Comparison of ENCODE assay signal across 17 mouse cellular contexts in the genomic region with DNA sequence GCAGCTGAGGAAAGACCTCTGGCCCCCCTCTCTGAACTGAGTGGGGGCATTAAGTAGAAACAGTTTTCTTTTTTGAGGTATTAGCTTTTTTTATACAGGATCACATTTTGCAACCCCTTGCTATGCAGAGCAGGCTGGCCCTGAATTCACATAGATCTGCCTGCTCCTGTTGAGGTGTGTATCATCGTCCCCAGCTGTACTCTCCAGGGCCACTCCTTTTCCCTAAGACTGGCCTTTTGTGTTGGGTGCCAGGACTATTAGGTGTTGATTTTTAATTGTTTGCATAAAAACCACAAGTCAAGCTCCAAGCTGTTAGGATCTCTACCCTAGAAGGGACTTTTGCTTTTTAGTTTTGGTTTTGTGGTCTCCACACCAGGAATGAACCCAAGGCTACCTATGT. TPM values are rescaled to one million over a fixed set of nuclear protein-coding genes. Genes with fewer than 3 reads are reported as not detected.
A peak's percentile ranks its signal among the peaks of the same experiment; 100 is the strongest.
DNase-seq lines count a peak whose midpoint lies in the region; ATAC-seq and TF ChIP-seq lines count a peak whose summit lies in the region.
"Had no signal": no experiment of that assay in that cellular context is flagged by ENCODE, and none has a peak within 500 bp of the region (broad histone marks: within the 10 kb centered on the region; RNA-seq: fewer than 3 reads in every experiment).

No protein-coding gene starts in this region.

- peaks cover 4% of the 10 kb centered on the region; the same call in 1 of the 2 replicates for H3K36me3 ChIP-seq in intestine, embryonic 15.5 days
- H3K36me3 ChIP-seq in intestine, embryonic 16.5 days (ENCODE audit: control insufficient read depth, insufficient read depth, low read length) = no peaks in the 10 kb centered on the region
- H3K36me3 ChIP-seq in ES-E14 (ENCODE audit: control insufficient read depth, insufficient read depth, low read length, poor library complexity, severe bottlenecking) = peaks cover 22% of the 10 kb centered on the region
- H3K36me3 ChIP-seq in embryonic facial prominence, embryonic 10.5 days (replicated peaks) = peaks cover 21% of the 10 kb centered on the region
- peaks cover 14% of the 10 kb centered on the region for H3K36me3 ChIP-seq in hindbrain, embryonic 13.5 days

- H3K9me3 ChIP-seq in intestine, embryonic 15.5 days = no peaks in the 10 kb centered on the region
- no peaks in the 10 kb centered on the region for H3K9me3 ChIP-seq in intestine, embryonic 16.5 days (ENCODE audit: control insufficient read depth, low read length)
- no peaks in the 10 kb centered on the region for H3K9me3 ChIP-seq in ES-E14 (ENCODE audit: control insufficient read depth, insufficient read depth, low read depth, low read length)
- no peaks in the 10 kb centered on the region for H3K9me3 ChIP-seq in embryonic facial prominence, embryonic 10.5 days
- H3K9me3 ChIP-seq in hindbrain, embryonic 13.5 days = no peaks in the 10 kb centered on the region
- H3K9me3 ChIP-seq: lung, embryonic 15.5 days; neural tube, embryonic 13.5 days had no signal

- H3K27me3 ChIP-seq in intestine, embryonic 15.5 days (replicated peaks) = no peaks in the 10 kb centered on the region
- no peaks in the 10 kb centered on the region for H3K27me3 ChIP-seq in intestine, embryonic 16.5 days (replicated peaks; ENCODE audit: control insufficient read depth, insufficient read depth, low read length)
- H3K27me3 ChIP-seq in embryonic facial prominence, embryonic 10.5 days (replicated peaks; ENCODE audit: low read depth, poor library complexity, severe bottlenecking) = no peaks in the 10 kb centered on the region
- no peaks in the 10 kb centered on the region for H3K27me3 ChIP-seq in hindbrain, embryonic 13.5 days
- H3K27me3 ChIP-seq: lung, embryonic 15.5 days; neural tube, embryonic 13.5 days had no signal

- no peak overlapping the region for H3K9ac ChIP-seq in intestine, embryonic 15.5 days
- no peak overlapping the region for H3K9ac ChIP-seq in intestine, embryonic 16.5 days (ENCODE audit: low read depth, low read length)
- H3K9ac ChIP-seq in ES-E14 (ENCODE audit: insufficient read depth, low read depth, low read length, poor library complexity, severe bottlenecking) = peak overlapping the region; percentile 83
- H3K9ac ChIP-seq in hindbrain, embryonic 13.5 days = no peak overlapping the region; the same call in 1 of the 2 replicates

- DNase-seq in ES-E14 (ENCODE audit: low read depth, low spot score) = no peak
- no peak for DNase-seq in embryonic facial prominence, embryonic 10.5 days (ENCODE audit: low spot score)
- peak; percentile 26 for DNase-seq in naive thymus-derived CD4-positive, alpha-beta T cell, adult 2 months (ENCODE audit: low read depth)
- DNase-seq in adrenal gland, postnatal 36 days = no peak
- DNase-seq: adrenal gland, adult 2 months; cerebellum, adult 8-10 months; heart, postnatal 14 days; kidney, adult 9 months; left cerebral cortex, postnatal 4 days; right cerebral cortex, postnatal 4 days had no signal

- no peak for ATAC-seq in intestine, embryonic 15.5 days
- no peak for ATAC-seq in intestine, embryonic 16.5 days
- no peak for ATAC-seq in hindbrain, embryonic 13.5 days (ENCODE audit: low FRiP score)

- in situ Hi-C loops in ES-E14 (cut with MboI; ENCODE audit: low sequenced_read_pairs in 2 of 2, unreplicated experiment in 2 of 2) = loop anchor here in 1 of 2 experiments (25.0 kb wide), 1 partner anchor 839 kb away; a partner anchor contains a TSS

- 0 out of 2 replicates have a peak overlapping the region, but pooled peaks have one; percentile 17 for H3K27ac ChIP-seq in intestine, embryonic 15.5 days
- no peak overlapping the region for H3K27ac ChIP-seq in intestine, embryonic 16.5 days (ENCODE audit: low read length)
- H3K27ac ChIP-seq in ES-E14 (ENCODE audit: insufficient read depth, low read depth, low read length, poor library complexity, severe bottlenecking) = peak overlapping the region; percentile 96
- peak overlapping the region; percentile 77; the same call in 1 of the 2 replicates for H3K27ac ChIP-seq in embryonic facial prominence, embryonic 10.5 days (replicated peaks)
- H3K27ac ChIP-seq in hindbrain, embryonic 13.5 days = no peak overlapping the region
- H3K27ac ChIP-seq: neural tube, embryonic 13.5 days had no signal

- no peak overlapping the region for H3K4me2 ChIP-seq in intestine, embryonic 15.5 days (replicated peaks)
- H3K4me2 ChIP-seq in intestine, embryonic 16.5 days (ENCODE audit: low read depth, low read length) = no peak overlapping the region
- H3K4me2 ChIP-seq in hindbrain, embryonic 13.5 days = no peak overlapping the region
- H3K4me2 ChIP-seq: neural tube, embryonic 13.5 days had no signal

- H3K4me3 ChIP-seq in intestine, embryonic 15.5 days (replicated peaks) = no peak overlapping the region
- H3K4me3 ChIP-seq in intestine, embryonic 16.5 days (ENCODE audit: low read length) = no peak overlapping the region
- H3K4me3 ChIP-seq in ES-E14 (ENCODE audit: insufficient read depth in 1 of 2, low read depth in 1 of 2, low read length in 2 of 2, poor library complexity in 1 of 2, severe bottlenecking in 1 of 2) = peak overlapping the region in 1 of 2 experiments; percentile 80; a peak in 1 of 4 replicates
- 0 out of 2 replicates have a peak overlapping the region, but pooled peaks have one; percentile 26 for H3K4me3 ChIP-seq in embryonic facial prominence, embryonic 10.5 days
- no peak overlapping the region for H3K4me3 ChIP-seq in hindbrain, embryonic 13.5 days
- H3K4me3 ChIP-seq: lung, embryonic 15.5 days; neural tube, embryonic 13.5 days had no signal

- 93% methylated on average over 1 of the region's 1 CpGs for WGBS in intestine, embryonic 15.5 days
- 84% methylated on average over 1 of the region's 1 CpGs for WGBS in intestine, embryonic 16.5 days
- 79% methylated on average over 1 of the region's 1 CpGs for WGBS in embryonic facial prominence, embryonic 10.5 days
- 76% methylated on average over 1 of the region's 1 CpGs for WGBS in hindbrain, embryonic 13.5 days

- H3K4me1 ChIP-seq in intestine, embryonic 15.5 days (replicated peaks) = peaks cover 10% of the 10 kb centered on the region; the same call in 1 of the 2 replicates
- H3K4me1 ChIP-seq in intestine, embryonic 16.5 days (ENCODE audit: control insufficient read depth, insufficient read depth, low read length) = peaks cover 17% of the 10 kb centered on the region
- H3K4me1 ChIP-seq in ES-E14 (ENCODE audit: control insufficient read depth in 2 of 2, insufficient read depth in 2 of 2, low read length in 2 of 2, poor library complexity in 1 of 2) = peaks cover 5 to 12% of the 10 kb centered on the region in 2 experiments; a peak in 3 of 4 replicates
- H3K4me1 ChIP-seq in embryonic facial prominence, embryonic 10.5 days = peaks cover 52% of the 10 kb centered on the region
- H3K4me1 ChIP-seq in hindbrain, embryonic 13.5 days (replicated peaks) = peaks cover 24% of the 10 kb centered on the region

TF ChIP-seq in ES-E14, 5 proteins besides CTCF, POLR2A, EP300 and RAD21:
- TF ChIP-seq CHD2 (IDR thresholded peaks at IDR 0.05; ENCODE audit: low read depth, low read length) (no peak), HCFC1 (IDR thresholded peaks at IDR 0.05; ENCODE audit: borderline replicate concordance, insufficient read depth, low read length) (no peak), ZNF384 (IDR thresholded peaks at IDR 0.05; ENCODE audit: low read depth, low read length) (no peak), MAFK (IDR thresholded peaks at IDR 0.05; ENCODE audit: insufficient read depth, low read depth, low read length) (no peak), ZC3H11A (IDR thresholded peaks at IDR 0.05; ENCODE audit: borderline replicate concordance, low read depth, low read length) (no peak)

RNA-seq across cellular contexts. Expression of a gene that starts 4.4 kb away (rescaled TPM):
- polyA plus RNA-seq in intestine, embryonic 15.5 days (2015; fragmentation: Nextera tagmentation; extraction: Ambion mirVana) = 887 and 955 TPM in 2 replicates
- polyA plus RNA-seq in intestine, embryonic 16.5 days (2015; fragmentation: Nextera tagmentation; extraction: Ambion mirVana) = 679 and 790 TPM in 2 replicates
- 1,672 and 2,383 TPM in 2 replicates for total RNA-seq in ES-E14 (2012; rRNA removed)
- polyA plus RNA-seq in embryonic facial prominence, embryonic 10.5 days (2016; fragmentation: Nextera tagmentation; extraction: Ambion mirVana) = 1,072 and 1,177 TPM in 2 replicates
- 100 to 1,000 TPM; 501 to 911 TPM for total RNA-seq in adrenal gland, postnatal 36 days (2021)
- polyA plus RNA-seq in hindbrain, embryonic 13.5 days (2015; fragmentation: Nextera tagmentation; extraction: Ambion mirVana) = 1,449 and 1,487 TPM in 2 replicates

RNA-seq across cellular contexts. Expression of a gene that starts 15.7 kb away (rescaled TPM):
- not detected in 2 replicates for polyA plus RNA-seq in intestine, embryonic 15.5 days (2015; fragmentation: Nextera tagmentation; extraction: Ambion mirVana)
- polyA plus RNA-seq in intestine, embryonic 16.5 days (2015; fragmentation: Nextera tagmentation; extraction: Ambion mirVana) = not detected in 2 replicates
- total RNA-seq in ES-E14 (2012; rRNA removed) = not detected in 2 replicates
- 0.16 TPM in 1 of 2 replicates, not detected in the other for polyA plus RNA-seq in embryonic facial prominence, embryonic 10.5 days (2016; fragmentation: Nextera tagmentation; extraction: Ambion mirVana)
- total RNA-seq in adrenal gland, postnatal 36 days (2021) = not detected
- 0.35 and 0.40 TPM in 2 replicates for polyA plus RNA-seq in hindbrain, embryonic 13.5 days (2015; fragmentation: Nextera tagmentation; extraction: Ambion mirVana)
- total RNA-seq: adrenal gland, adult 2 months; heart, postnatal 14 days; left cerebral cortex, postnatal 4 days; megakaryocyte progenitor cell, adult 5-6 weeks had no signal
- polyA plus RNA-seq: adrenal gland, adult 2 months; lung, embryonic 15.5 days; thymus, postnatal 0 days had no signal

RNA-seq across cellular contexts. Expression of a gene that starts 39.7 kb away (rescaled TPM):
- polyA plus RNA-seq in intestine, embryonic 15.5 days (2015; fragmentation: Nextera tagmentation; extraction: Ambion mirVana) = 19.8 and 21.7 TPM in 2 replicates
- 21.1 and 21.7 TPM in 2 replicates for polyA plus RNA-seq in intestine, embryonic 16.5 days (2015; fragmentation: Nextera tagmentation; extraction: Ambion mirVana)
- total RNA-seq in ES-E14 (2012; rRNA removed) = 27.4 and 30.3 TPM in 2 replicates
- 22.4 and 24.1 TPM in 2 replicates for polyA plus RNA-seq in embryonic facial prominence, embryonic 10.5 days (2016; fragmentation: Nextera tagmentation; extraction: Ambion mirVana)
- 10 to 100 TPM; 44.1 to 45.3 TPM for total RNA-seq in adrenal gland, postnatal 36 days (2021)
- polyA plus RNA-seq in hindbrain, embryonic 13.5 days (2015; fragmentation: Nextera tagmentation; extraction: Ambion mirVana) = 26.0 and 26.3 TPM in 2 replicates

Comparison
In these comparisons a context has a peak if more than half of its experiments do, and no peak if none do; other contexts are left out.
1. H3K27ac ChIP-seq: peak in intestine, embryonic 15.5 days (single experiment), ES-E14 (single experiment) and embryonic facial prominence, embryonic 10.5 days (single experiment); none in intestine, embryonic 16.5 days (single experiment) and hindbrain, embryonic 13.5 days (single experiment).